Mouse (Mus musculus) CH12.LX (cell line): ENCODE measurements at regions not wholly inside any gene's neighbourhood (a gene's known extent, or its start where the extent isn't known, plus 50 kb on each side); places are given as distances from the start of the nearest gene placed in this dataset.

Experiments
- DNase-seq: peaks from one replicate; pipeline ENCODE4 v3.0.0-alpha.2; 2013; ENCODE audit errors: extremely low read depth
- H3K27ac ChIP-seq: 2 replicates; pipeline ENCODE4 v1.5.1; 2012; ENCODE audit warnings: low read depth, mild to moderate bottlenecking, control low read depth, moderate library complexity; ENCODE audit not compliant: insufficient read depth
- H3K27me3 ChIP-seq: replicated peaks from 2 replicates; pipeline ENCODE3; 2012; ENCODE audit warnings: inconsistent platforms
- H3K36me3 ChIP-seq, 2 experiments: replicated peaks in 1 of 2; 2 replicates each; pipeline versions ENCODE3 to v1.6.1; 2012; ENCODE audit warnings: inconsistent platforms in 1 of 2, low read length in 1 of 2, mild to moderate bottlenecking in 1 of 2, mixed read lengths in 1 of 2, moderate library complexity in 1 of 2; ENCODE audit not compliant: control insufficient read depth in 1 of 2, insufficient read depth in 1 of 2
- H3K4me1 ChIP-seq, 2 experiments: 2 replicates each; pipeline ENCODE4 v1.6.1; 2012; ENCODE audit warnings: inconsistent platforms in 1 of 2, moderate library complexity in 1 of 2; ENCODE audit not compliant: insufficient read depth in 2 of 2, control insufficient read depth in 1 of 2
- H3K4me2 ChIP-seq: 2 replicates; pipeline ENCODE4 v1.6.1; 2012; ENCODE audit warnings: low read depth, mild to moderate bottlenecking, control low read depth; ENCODE audit not compliant: poor library complexity, insufficient read depth, severe bottlenecking
- H3K4me3 ChIP-seq, 3 experiments: fragments of 150-350 bp in 1 of 3; sonication (generic) in 1 of 3; replicated peaks in 1 of 3; 2 replicates each; pipeline versions ENCODE3 to v1.5.1; 2011 to 2012; ENCODE audit warnings: low read depth in 2 of 3, low read length in 2 of 3, mild to moderate bottlenecking in 2 of 3, moderate library complexity in 2 of 3, control low read depth in 1 of 3, improper control_type of control experiment in 1 of 3, inconsistent platforms in 1 of 3, mixed read lengths in 1 of 3; ENCODE audit not compliant: poor library complexity in 1 of 3
- H3K79me2 ChIP-seq: replicated peaks from 2 replicates; pipeline ENCODE4 v1.6.1; 2012; ENCODE audit warnings: mild to moderate bottlenecking, moderate library complexity; ENCODE audit not compliant: control insufficient read depth, poor library complexity, insufficient read depth, severe bottlenecking; ENCODE audit errors: extremely low read depth
- H3K9ac ChIP-seq: 2 replicates; pipeline ENCODE4 v1.6.1; 2012; ENCODE audit warnings: low read depth, mild to moderate bottlenecking, control low read depth, moderate library complexity; ENCODE audit not compliant: insufficient read depth
- H3K9me3 ChIP-seq: replicated peaks from 2 replicates; pipeline ENCODE3; 2012; ENCODE audit warnings: low read length, inconsistent platforms, mixed read lengths
- CTCF ChIP-seq, 2 experiments: IDR thresholded peaks in 1 of 2; conservative IDR thresholded peaks in 1 of 2; 2 replicates each; pipeline ENCODE4 v1.5.1; 2011 to 2012; ENCODE audit warnings: low read depth in 2 of 2, low read length in 2 of 2, improper control_type of control experiment in 1 of 2, inconsistent platforms in 1 of 2, mild to moderate bottlenecking in 1 of 2, moderate library complexity in 1 of 2
- ELF1 ChIP-seq: IDR thresholded peaks from 2 replicates; pipeline ENCODE4 v1.6.1; 2014; ENCODE audit warnings: low read depth, mild to moderate bottlenecking, inconsistent platforms, low read length, improper control_type of control experiment
- EP300 ChIP-seq: IDR thresholded peaks from 2 replicates; pipeline ENCODE4 v1.6.1; 2011; ENCODE audit warnings: low read length, improper control_type of control experiment
- GABPA ChIP-seq: IDR thresholded peaks from 2 replicates; pipeline ENCODE4 v1.6.1; 2012; ENCODE audit warnings: low read depth, low read length, improper control_type of control experiment, inconsistent platforms; ENCODE audit not compliant: insufficient replicate concordance
- HCFC1 ChIP-seq: IDR thresholded peaks from 2 replicates; pipeline ENCODE4 v1.6.1; 2012; ENCODE audit warnings: low read depth, mild to moderate bottlenecking, inconsistent platforms, low read length, improper control_type of control experiment
- IRF4 ChIP-seq: IDR thresholded peaks from 2 replicates; pipeline ENCODE4 v1.6.1; 2014; ENCODE audit warnings: low read depth, mild to moderate bottlenecking, inconsistent platforms, low read length, improper control_type of control experiment
- JUN ChIP-seq: IDR thresholded peaks from 2 replicates; pipeline ENCODE4 v1.6.1; 2011; ENCODE audit warnings: low read depth, mild to moderate bottlenecking, low read length, improper control_type of control experiment, moderate library complexity; ENCODE audit not compliant: insufficient read depth
- JUND ChIP-seq: conservative IDR thresholded peaks from 2 replicates; pipeline ENCODE4 v1.6.1; 2011; ENCODE audit warnings: low read depth, low read length, improper control_type of control experiment
- KAT2A ChIP-seq: IDR thresholded peaks from 2 replicates; pipeline ENCODE4 v1.6.1; 2012; ENCODE audit warnings: low read length, improper control_type of control experiment, inconsistent platforms; ENCODE audit not compliant: insufficient replicate concordance
- PAX5 ChIP-seq: IDR thresholded peaks from 2 replicates; pipeline ENCODE4 v1.6.1; 2012; ENCODE audit warnings: low read length, inconsistent platforms, mixed read lengths
- RCOR1 ChIP-seq: conservative IDR thresholded peaks from 2 replicates; pipeline ENCODE4 v1.6.1; 2012; ENCODE audit warnings: low read depth, mild to moderate bottlenecking, inconsistent platforms, low read length, improper control_type of control experiment
- SIN3A ChIP-seq: IDR thresholded peaks from 2 replicates; pipeline ENCODE4 v1.6.1; 2012; ENCODE audit warnings: low read length, improper control_type of control experiment, inconsistent platforms
- TBP ChIP-seq: conservative IDR thresholded peaks from 2 replicates; pipeline ENCODE4 v1.6.1; 2011; ENCODE audit warnings: low read depth, low read length, improper control_type of control experiment
- TCF12 ChIP-seq: IDR thresholded peaks from 2 replicates; pipeline ENCODE4 v1.6.1; 2014; ENCODE audit warnings: low read depth, mild to moderate bottlenecking, inconsistent platforms, low read length, improper control_type of control experiment
- UBTF ChIP-seq: IDR thresholded peaks from 2 replicates; pipeline ENCODE4 v1.6.1; 2012; ENCODE audit warnings: low read depth, mild to moderate bottlenecking, inconsistent platforms, low read length, improper control_type of control experiment, moderate library complexity
- ZC3H11A ChIP-seq: IDR thresholded peaks from 2 replicates; pipeline ENCODE4 v1.6.1; 2012; ENCODE audit warnings: low read depth, mild to moderate bottlenecking, inconsistent platforms, low read length, improper control_type of control experiment
- ZKSCAN1 ChIP-seq: IDR thresholded peaks from 2 replicates; pipeline ENCODE4 v1.6.1; 2012; ENCODE audit warnings: low read depth, inconsistent platforms, low read length, improper control_type of control experiment, borderline replicate concordance
- ZMIZ1 ChIP-seq: IDR thresholded peaks from 2 replicates; pipeline ENCODE4 v1.6.1; 2012; ENCODE audit warnings: low read depth, mild to moderate bottlenecking, inconsistent platforms, low read length, improper control_type of control experiment
- dilution Hi-C: fragments of 300-500 bp; cut with MboI; formaldehyde crosslinking; loops from 2 replicates; pipeline ENCODE4 v1.14.3; 2020; ENCODE audit warnings: low sequenced_read_pairs; ENCODE audit not compliant: extremely low pct_unique_long_range_greater_than_20kb, extremely low pct_ligation_motif_present
- in situ Hi-C: fragments of 300-500 bp; cut with MboI; formaldehyde crosslinking; loops from 3 replicates; pipeline ENCODE4 v1.14.3; 2019; ENCODE audit warnings: low sequenced_read_pairs, low pct_ligation_motif_present, low pct_unique_long_range_greater_than_20kb, mixed read lengths

DNA sequence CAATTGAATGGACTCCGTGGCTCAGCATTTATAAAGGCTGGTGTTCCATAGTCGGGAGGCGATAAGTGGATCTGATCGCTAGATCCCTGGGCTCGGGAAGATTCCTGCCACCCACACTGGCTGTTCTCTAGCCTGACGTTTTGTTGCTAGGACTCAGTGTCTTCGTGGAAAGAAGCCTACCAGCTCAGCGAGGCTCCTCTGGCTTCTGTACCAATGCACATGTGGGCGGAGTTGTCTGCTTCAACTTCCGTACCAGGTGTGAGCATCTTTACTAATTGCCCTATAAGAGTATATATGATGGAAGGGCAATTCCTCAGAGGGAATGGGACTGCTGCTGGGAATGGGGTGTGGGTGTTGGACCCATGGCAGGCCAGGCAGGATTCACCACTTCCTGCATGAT, 121.1 kb downstream of the Ppp4r2 start:
- no peak overlapping the region for H3K9ac ChIP-seq
- no peaks in the 10 kb centered on the region for H3K36me3 ChIP-seq
- H3K4me3 ChIP-seq = no peak overlapping the region
- no peaks in the 10 kb centered on the region for H3K4me1 ChIP-seq
- H3K4me2 ChIP-seq = no peak overlapping the region
- TF ChIP-seq EP300 (no peak), ZC3H11A (no peak), GABPA (no peak), SIN3A (no peak), JUN (no peak), HCFC1 (no peak), IRF4 (no peak), ELF1 (no peak), UBTF (no peak), JUND (no peak), ZMIZ1 (no peak), ZKSCAN1 (no peak), TBP (no peak)
- in situ Hi-C loops = no loop called here
- no peak overlapping the region for H3K27ac ChIP-seq
- no peak for DNase-seq
- H3K27me3 ChIP-seq = peaks cover 6% of the 10 kb centered on the region
- dilution Hi-C loops = no loop called here
- H3K9me3 ChIP-seq = no peaks in the 10 kb centered on the region
- no peaks in the 10 kb centered on the region for H3K79me2 ChIP-seq

GRCm38 (mm10) chr6:100966481-100966880, 133.1 kb downstream of the Ppp4r2 start:
- no peaks in the 10 kb centered on the region for H3K9me3 ChIP-seq
- no peak overlapping the region for H3K9ac ChIP-seq
- no peaks in the 10 kb centered on the region for H3K79me2 ChIP-seq
- no peaks in the 10 kb centered on the region for H3K4me1 ChIP-seq
- H3K4me2 ChIP-seq = no peak overlapping the region
- H3K27me3 ChIP-seq = peaks cover 38% of the 10 kb centered on the region
- no peak for TF ChIP-seq RCOR1
- TF ChIP-seq ZC3H11A = no peak
- no peak for TF ChIP-seq PAX5
- no peak for TF ChIP-seq KAT2A
- no peak for TF ChIP-seq CTCF (conservative IDR thresholded peaks at IDR 0.05 in 1 of 2, IDR thresholded peaks at IDR 0.05 in 1 of 2; ENCODE audit: low read depth in 2 of 2, low read length in 2 of 2)
- TF ChIP-seq TCF12 = no peak
- no peak for TF ChIP-seq ZMIZ1
- no peak for TF ChIP-seq JUN
- TF ChIP-seq HCFC1 = no peak
- no peak overlapping the region for H3K4me3 ChIP-seq
- no peak for DNase-seq
- no peak overlapping the region for H3K27ac ChIP-seq
- no peaks in the 10 kb centered on the region for H3K36me3 ChIP-seq
- in situ Hi-C loops (no loop called here), dilution Hi-C loops (no loop called here)
